Mouse (Mus musculus) spleen, postnatal 36 days (tissue): ENCODE results near the gene Pcnp.
"Not testable (repeated sequence)": the region's sequence is repeated elsewhere in the genome, so short reads cannot be mapped to it uniquely, and the experiment has no call there.

Experiments used
- DNase-seq, 2 experiments: peaks; one replicate each; pipeline ENCODE4 v3.0.0; 2022; ENCODE audit warnings: low spot score in 2 of 2, mixed read lengths in 1 of 2

Gene Pcnp

DNA sequence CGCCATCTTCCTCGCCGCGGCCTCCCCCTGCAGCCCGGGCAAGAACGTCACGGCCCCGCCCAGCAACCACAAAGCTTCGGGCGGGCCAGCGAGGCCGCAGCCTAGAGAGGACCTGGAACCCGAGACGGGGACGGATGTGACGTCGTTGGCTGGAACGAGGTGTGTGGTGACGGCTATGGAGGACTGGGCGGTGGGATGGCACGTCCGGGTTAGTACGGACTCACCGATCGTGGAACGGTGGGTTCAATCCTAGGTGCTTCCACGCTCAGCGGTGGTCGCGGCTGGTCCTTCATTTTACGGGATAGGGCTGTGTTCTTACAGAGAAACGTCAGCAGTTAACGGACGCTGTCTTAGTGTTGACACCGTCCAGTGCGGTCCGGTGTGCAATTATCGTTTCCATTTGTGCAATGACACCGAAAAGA is at the start of gene Pcnp:
Gene Pcnp (minus strand): TSS at position 79 of the 422 bp plus-strand sequence.
- peak; percentile 97 for DNase-seq

DNA sequence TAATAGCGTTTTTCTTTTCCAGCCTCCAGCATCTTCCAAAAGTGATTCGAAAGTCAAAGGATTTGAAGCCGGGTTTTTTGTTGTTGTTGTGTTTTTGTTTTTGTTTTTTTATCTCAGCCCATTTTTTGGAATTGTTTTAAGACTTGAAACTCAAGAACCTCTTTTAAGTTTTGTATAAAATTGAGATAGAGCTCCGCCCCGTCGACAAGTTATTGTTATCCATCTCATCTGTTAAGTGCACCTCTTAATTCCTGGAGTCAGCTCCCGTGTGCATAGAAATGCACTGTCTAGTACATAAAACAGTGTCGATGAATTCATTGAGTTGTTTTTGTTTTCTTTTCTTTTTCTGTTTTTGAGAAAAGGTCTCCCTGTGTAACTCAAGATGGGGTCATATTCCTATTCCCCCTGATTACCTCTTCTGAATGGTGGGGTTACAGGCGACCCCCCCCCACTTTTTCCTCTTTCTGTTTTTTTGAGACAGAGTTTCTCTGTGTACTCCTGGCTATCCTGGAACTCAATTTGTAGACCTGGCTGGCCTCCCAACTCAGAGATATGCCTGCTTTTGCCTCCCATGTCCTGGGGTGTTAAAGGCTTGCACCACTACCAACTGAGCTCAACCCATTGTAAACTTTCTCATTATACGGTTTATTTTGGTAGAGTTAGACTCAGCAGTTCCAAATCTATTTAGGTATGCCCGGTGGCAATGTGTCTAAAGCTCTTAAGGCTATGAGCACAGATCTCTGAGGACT is 46.8 kb upstream of the Pcnp start:
- no peak for DNase-seq

DNA sequence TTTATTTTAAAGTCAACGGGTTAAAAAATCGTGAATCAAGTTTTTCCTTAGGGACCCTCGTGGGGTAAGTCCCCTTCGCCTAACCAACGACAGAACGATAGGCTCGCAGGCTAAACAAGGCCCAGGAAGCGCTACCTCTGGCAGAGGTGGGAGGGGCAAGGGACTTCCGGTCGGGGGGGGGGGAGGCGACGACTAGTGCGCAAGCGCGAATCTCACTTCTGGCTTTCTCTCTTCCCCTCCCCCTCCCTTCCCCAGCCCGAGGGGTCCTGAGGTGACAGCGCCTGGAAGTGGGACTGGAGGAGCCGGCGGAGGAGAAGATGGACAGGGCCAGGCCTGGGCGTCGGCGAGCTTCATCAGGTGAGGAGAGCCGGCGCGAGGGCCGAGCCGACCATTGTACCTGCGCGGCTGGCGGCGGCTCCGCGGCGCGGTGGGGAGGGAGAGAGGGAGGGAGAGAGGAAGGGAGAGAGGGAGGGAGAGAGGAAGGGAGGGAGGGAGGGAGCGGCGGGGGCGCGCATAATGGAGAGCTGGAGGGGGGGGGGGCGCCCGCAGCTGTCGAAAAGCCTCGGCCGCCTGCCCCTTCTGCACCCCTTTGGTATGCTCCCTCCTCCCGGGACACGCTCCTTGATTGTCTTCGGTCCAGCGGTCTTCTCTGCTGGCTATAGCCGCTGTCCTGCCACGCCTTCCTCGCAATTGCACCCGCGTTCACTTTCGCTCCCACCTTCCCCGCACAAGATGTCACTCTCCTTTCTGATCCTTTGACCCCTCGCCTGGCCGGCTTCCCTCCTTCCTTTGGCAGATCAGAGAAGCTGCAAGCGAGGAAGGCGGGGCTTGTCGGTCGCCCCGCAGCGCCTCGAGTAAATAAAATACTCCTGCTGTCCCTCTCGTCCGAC is 45.9 kb upstream of the Pcnp start:
- peak; percentile 77 to 85 for DNase-seq

DNA sequence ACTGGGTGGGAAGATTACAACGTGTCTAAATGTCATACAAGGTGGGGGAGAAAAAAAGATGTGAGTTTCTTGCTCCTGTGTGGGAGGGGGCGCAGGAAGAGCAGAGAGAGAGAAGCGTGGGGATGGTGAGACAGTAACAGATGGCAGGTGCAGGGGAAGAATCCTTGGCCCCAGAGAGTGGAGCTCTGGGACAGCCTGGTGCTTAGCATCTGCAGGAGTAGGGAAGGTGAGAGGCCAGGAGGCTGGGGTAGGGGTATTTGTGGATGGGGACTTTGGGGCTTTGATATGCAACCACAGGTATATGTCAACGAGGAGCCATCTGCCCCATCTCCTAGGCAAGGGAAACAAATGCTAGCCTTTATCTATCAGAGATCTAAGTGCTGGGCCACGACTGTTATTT is 45.0 kb upstream of the Pcnp start:
- no peak for DNase-seq

DNA sequence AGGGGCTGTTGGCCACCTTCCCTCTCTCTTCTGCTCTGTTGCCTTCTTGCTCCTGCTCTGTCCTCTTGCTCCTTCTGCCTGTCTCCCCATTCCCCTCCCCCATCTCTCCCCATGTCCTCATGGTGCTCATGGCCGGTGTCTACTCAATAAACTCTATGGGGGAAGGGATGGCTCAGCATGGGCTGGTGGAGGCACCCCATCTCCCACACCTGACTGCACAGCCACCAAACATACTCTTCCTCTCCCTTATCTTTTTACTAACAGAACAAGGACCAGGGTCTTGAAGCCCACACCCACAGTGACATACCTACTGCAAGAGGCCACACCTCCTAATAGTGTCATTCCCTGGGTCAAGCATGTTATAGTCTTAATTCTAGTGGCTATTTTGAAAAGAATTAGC is 44.6 kb upstream of the Pcnp start:
- DNase-seq, result no peak

DNA sequence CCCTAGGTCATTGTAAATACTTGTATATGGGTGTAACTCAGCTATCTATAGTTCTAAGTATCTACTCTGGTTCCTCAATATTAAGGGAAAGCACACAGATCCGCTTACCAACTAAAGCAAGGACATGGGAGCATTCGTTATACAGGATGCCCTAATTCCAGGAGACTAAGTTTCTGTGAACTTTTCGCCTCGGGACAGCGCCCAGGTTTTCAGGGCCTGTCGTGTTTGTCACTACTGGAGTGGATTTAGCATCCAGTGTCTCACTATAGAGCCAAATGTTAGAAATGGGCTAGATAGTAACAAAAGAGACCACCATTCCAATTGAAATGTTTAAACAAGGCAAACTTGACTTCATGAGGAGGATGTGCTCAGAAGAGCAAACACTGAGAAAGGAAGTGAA is 43.6 kb upstream of the Pcnp start:
- not testable (repeated sequence) for DNase-seq

DNA sequence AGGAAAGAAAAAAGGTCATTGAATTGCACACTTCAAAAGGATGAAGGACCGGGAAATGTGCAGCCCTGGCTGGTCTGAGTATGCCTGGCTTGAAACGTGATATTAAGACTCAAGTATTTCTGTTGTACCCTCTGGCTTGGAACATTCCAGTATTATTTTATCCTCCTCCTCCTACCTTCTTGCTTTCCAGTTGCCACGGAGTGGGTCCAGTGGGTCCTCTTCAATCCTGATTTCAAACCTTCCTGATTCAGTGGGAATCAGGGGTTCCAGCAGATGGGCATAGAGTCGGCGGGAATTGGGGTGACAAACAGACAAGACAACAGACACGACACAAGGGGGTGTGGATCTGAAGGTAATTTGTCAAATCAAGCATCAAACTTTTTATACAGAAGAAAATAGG is 43.0 kb upstream of the Pcnp start:
- no peak for DNase-seq

DNA sequence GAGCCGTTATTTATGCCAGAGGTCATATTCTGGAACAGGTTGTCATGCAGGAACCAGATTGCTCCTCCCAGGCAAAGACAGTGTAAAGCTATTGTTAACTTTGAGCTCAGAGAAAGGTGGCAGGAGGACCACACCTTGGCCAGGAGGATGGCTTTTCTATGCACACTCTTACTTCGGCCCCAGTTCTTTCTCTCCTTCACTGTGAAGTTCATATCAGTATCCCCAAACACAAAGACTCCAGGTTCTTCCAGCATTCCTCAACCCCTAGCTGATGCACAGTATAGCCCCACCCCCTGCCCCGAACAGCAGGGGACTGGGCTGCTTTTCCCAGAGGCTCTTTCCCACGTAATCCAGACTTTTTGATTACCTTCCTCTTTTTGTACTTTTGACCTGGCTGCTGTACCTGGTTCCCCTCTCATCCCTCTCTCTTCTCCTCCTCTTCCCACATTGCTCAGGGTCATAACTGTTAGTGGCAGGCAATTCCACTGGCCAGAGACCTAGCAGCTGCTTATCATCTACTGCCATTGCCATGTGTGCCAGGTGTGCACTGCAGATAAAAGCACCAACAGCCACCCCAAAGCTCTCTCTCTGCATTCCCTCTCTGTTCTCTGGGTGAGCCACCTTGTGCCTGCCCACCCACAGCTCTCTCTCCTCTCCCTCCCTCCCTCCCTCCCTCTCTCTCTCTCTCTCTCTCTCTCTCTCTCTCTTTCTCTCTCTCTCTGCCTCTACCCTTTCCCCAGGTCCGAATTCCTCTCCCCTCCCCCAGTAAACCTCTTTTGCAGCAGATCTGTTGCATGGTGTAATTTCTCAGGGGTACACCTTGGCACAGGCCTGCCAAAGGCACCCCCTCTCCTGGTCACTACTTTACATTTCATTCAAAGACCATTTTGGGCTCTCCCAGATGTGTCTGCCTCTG is 42.0 kb upstream of the Pcnp start:
- DNase-seq, result peak; percentile 53 to 65

DNA sequence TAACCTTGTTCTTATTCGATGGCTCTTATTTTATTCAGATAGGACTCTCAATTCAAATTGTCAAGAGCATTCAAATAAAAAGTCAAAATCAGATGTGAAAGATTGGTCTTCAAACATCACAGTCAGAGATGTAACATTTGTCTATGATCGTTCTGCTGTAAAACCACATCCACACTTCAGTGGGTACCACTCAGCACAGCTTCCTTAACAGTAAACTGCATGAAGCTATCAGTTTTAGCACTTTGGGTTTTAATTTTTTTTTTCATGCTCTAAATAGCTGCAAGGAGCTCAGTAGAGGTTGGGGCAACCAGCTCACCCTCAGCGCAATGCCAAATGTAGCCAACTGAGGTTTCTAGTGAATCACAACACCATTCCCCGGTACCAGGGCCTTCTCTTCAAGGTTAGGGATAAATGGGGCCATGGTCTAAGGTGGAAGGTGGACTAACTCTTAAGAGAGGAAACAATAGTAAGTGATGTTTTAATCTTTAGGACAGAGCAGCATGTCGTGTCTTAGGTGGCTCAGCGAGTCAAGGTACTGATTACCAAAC is 39.1 kb upstream of the Pcnp start:
- DNase-seq, result peak; percentile 66 to 71

DNA sequence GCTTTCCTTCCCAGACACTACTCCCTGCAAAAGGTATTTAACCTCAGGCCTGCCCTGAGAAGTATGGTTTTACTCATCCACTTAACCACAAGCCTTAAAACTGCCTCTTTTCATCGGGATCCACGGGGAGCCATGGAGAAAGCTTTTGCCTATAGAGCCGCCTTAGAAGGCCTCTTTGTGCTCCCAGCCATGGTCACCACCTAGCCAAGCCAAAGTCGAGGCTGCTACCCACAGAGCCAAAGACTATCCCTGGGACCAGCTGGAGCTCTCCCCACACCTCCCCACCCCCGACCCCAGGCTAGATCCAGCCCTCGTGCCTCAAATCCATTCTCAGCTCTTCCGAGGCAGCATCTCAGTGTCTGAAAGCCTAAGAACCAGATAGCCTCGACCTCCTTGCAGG is 36.6 kb upstream of the Pcnp start:
- no peak for DNase-seq

DNA sequence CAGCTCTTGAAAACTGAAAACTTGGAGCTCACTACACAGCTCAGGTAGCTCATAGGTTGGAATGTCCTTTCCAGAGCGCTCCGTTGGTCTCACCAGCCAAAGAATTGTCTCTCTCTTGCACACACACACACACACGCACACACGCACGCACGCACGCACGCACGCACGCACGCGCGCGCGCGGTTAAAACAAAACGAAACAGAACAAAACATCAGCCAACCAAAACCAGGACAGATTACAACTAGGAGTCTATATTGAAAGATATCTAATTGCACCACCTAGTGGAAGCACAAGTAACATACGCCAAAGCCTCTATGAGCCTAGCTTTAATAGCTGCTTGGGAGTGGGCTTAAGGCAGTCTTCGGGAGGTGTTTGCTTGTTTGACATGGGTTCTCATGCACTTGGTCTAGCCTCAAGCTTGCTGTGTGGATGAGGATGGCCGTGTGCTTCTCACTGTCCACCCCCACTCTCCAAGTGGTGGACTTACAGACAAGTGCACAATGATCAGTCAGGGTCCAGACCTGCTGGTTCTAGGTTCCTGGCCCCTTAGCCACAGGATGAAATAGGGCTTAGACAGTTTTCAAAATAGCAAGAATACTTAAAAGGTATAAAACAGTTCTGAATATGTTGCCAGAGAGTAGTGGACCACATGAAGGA is 34.9 kb upstream of the Pcnp start:
- DNase-seq, result peak; percentile 57 to 77

DNA sequence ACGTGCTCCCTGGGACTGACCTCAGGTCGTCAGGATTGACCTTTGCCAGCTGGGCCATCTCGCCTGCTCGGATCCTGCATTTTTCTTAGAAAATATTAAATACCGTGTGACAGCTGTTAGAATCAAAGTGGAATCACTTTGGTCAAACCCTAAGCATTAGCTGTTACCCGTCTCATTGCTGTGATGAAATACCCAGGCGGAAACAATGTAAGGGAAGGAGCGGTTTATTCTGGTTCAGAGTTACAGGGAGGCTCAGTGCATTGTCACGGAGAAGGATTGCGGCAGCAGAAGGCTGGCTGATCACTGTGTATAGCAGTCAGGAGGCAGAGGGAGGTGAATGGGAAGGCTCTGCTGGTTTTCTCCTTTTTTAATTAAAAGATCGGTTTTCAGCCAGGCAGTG is 33.4 kb upstream of the Pcnp start:
- no peak for DNase-seq

DNA sequence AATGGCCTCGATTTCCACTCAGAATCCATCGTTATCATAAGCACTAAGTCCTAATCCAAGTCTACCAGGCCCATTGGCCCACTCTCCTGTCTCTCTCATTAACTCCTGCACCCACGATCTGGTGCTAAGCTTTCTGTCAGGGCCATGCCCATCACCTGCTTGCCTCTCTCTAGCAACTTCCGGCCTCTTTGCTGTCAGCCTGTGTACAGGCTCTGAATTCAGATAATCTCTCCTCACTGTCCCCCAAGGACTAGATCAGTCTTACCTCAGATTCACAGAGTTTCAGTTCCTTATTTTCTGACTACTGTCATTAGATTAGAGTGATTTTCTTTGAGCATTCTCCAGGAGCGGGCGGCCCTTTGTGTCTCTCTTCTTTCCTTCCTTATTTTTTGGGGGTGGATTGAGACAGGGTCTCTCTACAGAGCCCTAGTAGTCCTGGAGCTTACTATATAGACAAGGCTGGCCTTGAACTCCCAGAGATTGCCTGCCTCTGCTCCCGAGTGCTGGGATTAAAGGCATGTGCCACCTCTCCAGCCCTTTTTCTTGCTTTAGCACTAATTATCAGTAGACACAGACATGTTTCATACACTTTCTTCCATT is 32.6 kb upstream of the Pcnp start:
- DNase-seq, result peak; percentile 72 to 78

DNA sequence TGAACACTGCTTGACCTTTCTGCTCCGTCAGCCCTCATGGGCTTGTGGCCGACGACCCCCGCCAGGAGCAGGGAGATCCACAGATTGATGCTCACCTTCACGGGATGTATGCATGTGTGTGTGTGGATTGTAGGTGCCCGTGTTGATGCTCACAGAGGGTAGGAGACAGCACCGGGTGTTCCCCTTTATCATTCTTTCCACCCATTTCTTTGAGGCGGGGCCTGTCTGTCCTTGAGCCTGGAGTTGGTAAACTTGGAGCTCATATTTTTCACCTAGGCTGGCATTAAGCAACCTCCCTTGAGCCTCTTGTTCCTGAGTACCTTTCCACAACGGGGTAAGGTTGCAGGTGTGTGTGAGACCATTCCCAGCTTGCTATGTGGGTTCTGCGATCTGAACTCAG is 28.6 kb upstream of the Pcnp start:
- DNase-seq, result no peak

DNA sequence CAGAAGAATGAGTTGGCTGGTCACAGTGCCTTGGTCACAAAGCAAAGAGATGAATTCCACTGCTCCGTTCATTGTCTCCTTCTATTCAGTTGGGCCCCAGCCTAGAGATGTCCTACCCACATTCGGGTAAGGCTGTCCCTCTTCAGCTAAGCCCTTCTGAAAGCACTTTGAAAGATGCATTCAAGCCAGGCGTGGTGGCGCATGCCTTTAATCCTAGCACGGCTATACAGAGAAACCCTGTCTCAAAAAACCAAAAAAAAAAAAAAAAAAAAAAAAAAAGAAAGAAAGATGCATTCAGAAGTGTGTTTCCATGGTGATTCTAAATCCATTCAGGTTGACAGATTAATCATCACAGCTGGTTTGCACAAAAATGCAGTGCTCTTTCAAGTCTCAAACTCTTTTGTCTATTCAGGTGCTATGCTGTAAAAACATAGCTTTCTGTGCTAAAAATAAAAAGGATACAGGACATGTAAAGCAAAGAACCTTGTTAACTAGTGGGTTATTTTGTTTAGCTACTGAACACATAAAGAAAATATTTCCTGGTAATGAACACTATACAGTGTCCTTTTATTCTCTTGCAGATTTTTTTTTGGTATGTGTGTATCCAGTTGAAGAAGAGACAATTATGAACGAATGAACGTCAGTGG is 27.5 kb upstream of the Pcnp start:
- no peak for DNase-seq

DNA sequence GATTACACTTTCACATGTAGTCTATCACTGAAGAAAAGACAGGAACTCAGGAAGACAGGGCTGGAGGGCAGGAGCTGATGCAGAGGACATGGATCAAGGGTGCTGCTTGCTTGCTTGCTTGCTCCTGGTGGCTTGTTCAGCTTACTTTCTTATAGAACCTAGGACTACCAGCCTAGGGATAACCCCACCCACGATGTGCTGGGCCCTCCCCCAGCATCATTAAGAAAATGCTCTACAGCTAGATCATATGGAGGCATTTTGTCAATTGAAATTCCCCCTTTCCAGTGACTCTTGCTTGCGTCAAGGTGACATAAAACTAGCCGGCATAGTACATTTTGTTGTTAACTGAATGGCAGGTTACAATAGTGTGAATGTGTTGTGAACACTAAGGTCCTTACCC is 26.4 kb upstream of the Pcnp start:
- no peak for DNase-seq

DNA sequence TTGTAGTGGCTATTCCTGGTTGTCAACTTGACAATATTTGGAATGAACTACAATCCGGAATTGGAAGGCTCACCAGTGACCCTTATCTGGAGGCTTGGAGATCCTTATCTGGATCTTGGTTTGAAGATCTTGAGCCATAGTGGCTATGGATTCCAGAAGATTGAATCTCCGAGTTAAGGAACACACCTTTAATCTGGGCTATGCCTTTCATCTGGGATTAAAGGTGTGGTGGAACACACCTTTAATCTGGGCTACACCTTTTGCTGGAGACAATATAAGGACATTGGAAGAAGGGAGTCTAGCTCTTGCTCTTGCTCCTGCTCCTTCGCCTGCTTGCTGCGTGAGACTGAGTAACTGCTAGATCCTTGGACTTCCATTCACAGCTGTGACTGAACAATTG is 18.5 kb upstream of the Pcnp start, which contains the start of gene Senp7:
Gene Senp7 (plus strand): TSS at position 301 of the 400 bp plus-strand sequence.
- DNase-seq, result not testable (repeated sequence)

DNA sequence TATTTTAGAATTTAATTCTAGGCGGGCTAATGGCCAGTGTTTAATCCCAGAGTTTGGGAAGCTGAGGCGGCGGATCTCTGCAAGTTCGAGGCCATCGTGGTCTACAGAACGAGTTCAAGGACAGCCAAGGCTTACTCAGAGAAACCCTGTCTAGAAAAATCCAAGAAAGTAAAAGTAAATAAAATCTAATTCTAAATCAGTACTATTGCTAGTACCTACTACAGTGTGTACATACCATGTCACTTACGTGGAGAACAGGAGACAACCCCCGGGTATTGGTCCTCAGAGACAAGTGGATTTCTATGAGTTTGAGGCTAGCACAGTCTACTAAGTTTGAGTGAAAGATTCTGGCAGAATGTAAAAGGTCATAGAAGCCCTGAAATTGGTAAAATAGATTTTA is 8.6 kb upstream of the Pcnp start:
- DNase-seq, result no peak

DNA sequence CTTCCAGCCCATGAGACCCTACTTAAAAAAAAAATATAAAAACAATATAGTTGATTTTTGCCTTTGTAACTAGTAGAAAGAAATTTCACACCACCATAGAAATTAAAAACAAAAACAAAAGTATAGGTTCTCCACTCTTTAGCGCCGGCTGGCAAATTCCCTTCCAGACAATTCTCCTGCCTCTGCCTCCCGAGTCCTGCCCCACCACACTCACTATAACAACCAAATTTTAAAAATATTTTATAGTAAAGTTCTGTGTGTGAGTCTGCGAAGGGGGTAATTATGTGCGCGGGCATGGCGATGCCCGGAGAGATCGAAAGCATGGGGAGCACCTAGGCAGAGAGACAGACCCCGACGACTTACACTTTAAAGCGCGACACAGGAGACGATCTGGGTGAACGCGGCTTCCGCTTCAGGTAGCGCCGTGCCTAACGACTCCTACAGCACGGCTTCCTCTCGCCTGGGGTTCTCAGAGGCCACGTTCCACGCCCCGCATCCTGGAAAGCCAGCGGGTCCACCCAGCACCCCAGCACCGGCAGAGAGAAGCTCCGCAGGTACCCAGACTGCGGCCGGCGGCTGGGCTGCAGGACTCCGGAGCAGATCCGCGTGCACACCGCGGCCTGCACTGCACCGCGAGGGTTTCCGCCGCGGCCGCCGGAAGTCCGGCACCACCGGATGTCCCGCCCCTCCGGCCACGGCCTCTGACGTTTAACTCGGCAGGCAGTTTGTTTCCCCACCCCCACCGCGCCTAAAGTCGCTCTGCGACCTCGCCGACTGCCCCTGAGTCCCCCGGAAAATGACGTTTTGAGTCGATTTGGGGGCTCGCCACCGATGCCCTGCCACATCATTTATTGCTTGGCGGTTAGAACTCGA is 7.8 kb upstream of the Pcnp start, which contains the start of gene Trmt10c:
Gene Trmt10c (minus strand): TSS at position 682 of the 873 bp plus-strand sequence.
- peak; percentile 90 to 91 for DNase-seq
